Mouse (Mus musculus) forebrain, embryonic 15.5 days (tissue): ENCODE data around the gene Gm28038. TPM values are rescaled to one million over a fixed set of nuclear protein-coding genes. Genes with fewer than 3 reads are reported as not detected.
A peak's percentile ranks its signal among the peaks of the same experiment; 100 is the strongest.

Experiments
- ATAC-seq: fragments of 200-750 bp; cut with Nextera tagmentation; replicated peaks from 2 replicates; pipeline ENCODE4 v1.8.0; 2017; ENCODE audit warnings: mild to moderate bottlenecking, moderate TSS enrichment, moderate library complexity
- H3K27ac ChIP-seq: fragments of 300-500 bp; sonication (generic); replicated peaks from 2 replicates; pipeline ENCODE4 v1.5.1; 2015; ENCODE audit warnings: mild to moderate bottlenecking, inconsistent platforms
- H3K27me3 ChIP-seq: fragments of 300-500 bp; sonication (generic); 2 replicates; pipeline ENCODE4 v1.6.1; 2015; ENCODE audit warnings: inconsistent platforms
- H3K36me3 ChIP-seq: fragments of 300-500 bp; sonication (generic); 2 replicates; pipeline ENCODE4 v1.6.1; 2015; ENCODE audit warnings: mild to moderate bottlenecking, inconsistent platforms
- H3K4me1 ChIP-seq: fragments of 300-500 bp; sonication (generic); 2 replicates; pipeline ENCODE4 v1.6.1; 2015; ENCODE audit warnings: inconsistent platforms
- H3K4me2 ChIP-seq: fragments of 300-500 bp; sonication (generic); replicated peaks from 2 replicates; pipeline ENCODE4 v1.6.1; 2015; ENCODE audit warnings: mild to moderate bottlenecking, inconsistent platforms
- H3K4me3 ChIP-seq: fragments of 300-500 bp; sonication (generic); 2 replicates; pipeline ENCODE4 v1.5.1; 2015; ENCODE audit warnings: mild to moderate bottlenecking, inconsistent platforms
- H3K9ac ChIP-seq: fragments of 300-500 bp; sonication (generic); replicated peaks from 2 replicates; pipeline ENCODE4 v1.6.1; 2015; ENCODE audit warnings: mild to moderate bottlenecking, inconsistent platforms
- H3K9me3 ChIP-seq: fragments of 300-500 bp; sonication (generic); 2 replicates; pipeline ENCODE4 v1.6.1; 2016; ENCODE audit warnings: inconsistent platforms
- WGBS: fragments of 180-500 bp; shearing (Covaris S2); methylation state at CpG from one replicate; pipeline ENCODE4 v1.1.7; 2015; ENCODE audit warnings: mixed read lengths; 5-methylcytosine and 5-hydroxymethylcytosine counted together
- polyA plus RNA-seq: library from polyadenylated mRNA; unstranded; fragments of >200 nt; fragmentation: Nextera tagmentation; extraction: Ambion mirVana; gene quantifications from 2 replicates; pipeline ENCODE4 v1.2.1, GENCODE M21; 2015

The Gm28038 gene
- polyA plus RNA-seq, 1 experiment from 2014 or later: not detected

- H3K4me3 ChIP-seq: no peak overlapping the region
- no peak overlapping the region for H3K9ac ChIP-seq
- peaks cover 31% of the 10 kb centered on the region for H3K4me1 ChIP-seq
- no peaks in the 10 kb centered on the region for H3K9me3 ChIP-seq
- H3K36me3 ChIP-seq: peaks cover 83% of the 10 kb centered on the region
- WGBS: 90% methylated on average over 15 of the region's 15 CpGs
- ATAC-seq: no peak
- H3K27ac ChIP-seq: no peak overlapping the region
- H3K27me3 ChIP-seq: no peaks in the 10 kb centered on the region
- H3K4me2 ChIP-seq: no peak overlapping the region
Observed at GRCm38 (mm10) chr2:30259131-30260064, 21.4 kb upstream of the Gm28038 start.

- peaks cover 46% of the 10 kb centered on the region for H3K4me1 ChIP-seq
- H3K9ac ChIP-seq: no peak overlapping the region
- H3K4me3 ChIP-seq: no peak overlapping the region
- WGBS: 87% methylated on average over 4 of the region's 4 CpGs
- no peak overlapping the region for H3K4me2 ChIP-seq
- no peaks in the 10 kb centered on the region for H3K27me3 ChIP-seq
- ATAC-seq: no peak
- no peaks in the 10 kb centered on the region for H3K9me3 ChIP-seq
- peaks cover 73% of the 10 kb centered on the region for H3K36me3 ChIP-seq
- H3K27ac ChIP-seq: no peak overlapping the region; the same call in 1 of the 2 replicates
Observed at GRCm38 (mm10) chr2:30261064-30261736, 19.6 kb upstream of the Gm28038 start.

GRCm38 (mm10) chr2:30261921-30262839 is 18.7 kb upstream of the Gm28038 start:
- H3K4me2 ChIP-seq: no peak overlapping the region
- peak overlapping the region; percentile 79 for H3K27ac ChIP-seq
- H3K4me1 ChIP-seq: peaks cover 51% of the 10 kb centered on the region
- no peaks in the 10 kb centered on the region for H3K27me3 ChIP-seq
- H3K4me3 ChIP-seq: no peak overlapping the region
- peaks cover 63% of the 10 kb centered on the region for H3K36me3 ChIP-seq
- no peak overlapping the region for H3K9ac ChIP-seq
- WGBS: 90% methylated on average over 18 of the region's 18 CpGs
- no peak for ATAC-seq
- no peaks in the 10 kb centered on the region for H3K9me3 ChIP-seq

GRCm38 (mm10) chr2:30262840-30263441 is 17.9 kb upstream of the Gm28038 start:
- ATAC-seq: peak; percentile 81
- Histone ChIP-seq H3K27ac (peak overlapping the region; percentile 79), H3K4me3 (no peak overlapping the region), H3K4me2 (no peak overlapping the region), H3K27me3 (no peaks in the 10 kb centered on the region), H3K9ac (no peak overlapping the region), H3K4me1 (peaks cover 51% of the 10 kb centered on the region), H3K9me3 (no peaks in the 10 kb centered on the region), H3K36me3 (peaks cover 56% of the 10 kb centered on the region)
- 28% methylated on average over 4 of the region's 4 CpGs for WGBS

- Histone ChIP-seq H3K4me2 (no peak overlapping the region), H3K36me3 (peaks cover 50% of the 10 kb centered on the region), H3K9me3 (no peaks in the 10 kb centered on the region), H3K9ac (no peak overlapping the region), H3K4me1 (peaks cover 51% of the 10 kb centered on the region), H3K27me3 (no peaks in the 10 kb centered on the region), H3K4me3 (no peak overlapping the region), H3K27ac (peak overlapping the region; percentile 79; the same call in 1 of the 2 replicates)
- no peak for ATAC-seq
- 90% methylated on average over 6 of the region's 6 CpGs for WGBS
Observed at GRCm38 (mm10) chr2:30263811-30264210, 17.0 kb upstream of the Gm28038 start.

GRCm38 (mm10) chr2:30264671-30265519 is 15.9 kb upstream of the Gm28038 start:
- Histone ChIP-seq H3K4me3 (no peak overlapping the region), H3K27ac (peak overlapping the region; percentile 67; the same call in 1 of the 2 replicates), H3K4me1 (peaks cover 51% of the 10 kb centered on the region), H3K9me3 (no peaks in the 10 kb centered on the region), H3K27me3 (no peaks in the 10 kb centered on the region), H3K9ac (no peak overlapping the region), H3K4me2 (no peak overlapping the region), H3K36me3 (peaks cover 40% of the 10 kb centered on the region)
- 60% methylated on average over 7 of the region's 7 CpGs for WGBS
- ATAC-seq: no peak

- peaks cover 51% of the 10 kb centered on the region for H3K4me1 ChIP-seq
- no peak within 1 kb of the TSS for H3K4me3 ChIP-seq
- no peak for ATAC-seq
- WGBS: 37% methylated on average over 5 of the region's 5 CpGs
- H3K36me3 ChIP-seq: peaks cover 31% of the 10 kb centered on the region
- no peaks in the 10 kb centered on the region for H3K27me3 ChIP-seq
- peak within 1 kb of the TSS; percentile 14; the same call in 1 of the 2 replicates for H3K9ac ChIP-seq
- H3K27ac ChIP-seq: peak within 1 kb of the TSS; percentile 67
- H3K9me3 ChIP-seq: no peaks in the 10 kb centered on the region
- no peak within 1 kb of the TSS for H3K4me2 ChIP-seq
Observed at GRCm38 (mm10) chr2:30265767-30266253, 15.0 kb upstream of the Gm28038 start, which contains the start of gene Phyhd1. Gene Phyhd1 (plus strand): TSS chr2:30266203.

GRCm38 (mm10) chr2:30266392-30266941 is 14.4 kb upstream of the Gm28038 start:
- Histone ChIP-seq H3K36me3 (peaks cover 28% of the 10 kb centered on the region), H3K9ac (no peak overlapping the region), H3K9me3 (no peaks in the 10 kb centered on the region), H3K4me3 (no peak overlapping the region), H3K27me3 (no peaks in the 10 kb centered on the region), H3K27ac (peak overlapping the region; percentile 67), H3K4me1 (peaks cover 49% of the 10 kb centered on the region), H3K4me2 (no peak overlapping the region)
- no peak for ATAC-seq
- 6% methylated on average over 4 of the region's 4 CpGs for WGBS

GRCm38 (mm10) chr2:30267466-30267865 is 13.4 kb upstream of the Gm28038 start:
- WGBS: 93% methylated on average over 2 of the region's 2 CpGs
- no peak overlapping the region for H3K27ac ChIP-seq
- no peak overlapping the region for H3K4me3 ChIP-seq
- H3K4me2 ChIP-seq: no peak overlapping the region
- no peak for ATAC-seq
- H3K9me3 ChIP-seq: no peaks in the 10 kb centered on the region
- H3K9ac ChIP-seq: no peak overlapping the region
- H3K4me1 ChIP-seq: peaks cover 40% of the 10 kb centered on the region
- peaks cover 23% of the 10 kb centered on the region for H3K36me3 ChIP-seq
- H3K27me3 ChIP-seq: no peaks in the 10 kb centered on the region

- Histone ChIP-seq H3K9ac (no peak overlapping the region), H3K4me2 (no peak overlapping the region), H3K4me3 (no peak overlapping the region), H3K36me3 (peaks cover 19% of the 10 kb centered on the region), H3K9me3 (no peaks in the 10 kb centered on the region), H3K4me1 (peaks cover 31% of the 10 kb centered on the region), H3K27me3 (no peaks in the 10 kb centered on the region), H3K27ac (no peak overlapping the region)
- 62% methylated on average over 4 of the region's 4 CpGs for WGBS
- no peak for ATAC-seq
Observed at GRCm38 (mm10) chr2:30268371-30268770, 12.5 kb upstream of the Gm28038 start.
